Mouse (Mus musculus) MEL (cell line): ENCODE measurements at regions not wholly inside any gene's neighbourhood (a gene's known extent, or its start where the extent isn't known, plus 50 kb on each side); places are given as distances from the start of the nearest gene placed in this dataset.

Experiments used
- DNase-seq: peaks from one replicate; pipeline ENCODE4 v3.0.0; 2011; ENCODE audit warnings: low read depth, low spot score
- H3K27ac ChIP-seq: 2 replicates; pipeline ENCODE4 v1.5.1; 2012; ENCODE audit warnings: low read depth, mild to moderate bottlenecking, control low read depth, low read length, moderate library complexity; ENCODE audit not compliant: control insufficient read depth
- H3K27me3 ChIP-seq, 2 experiments: fragments of 150-350 bp in 1 of 2; sonication (generic) in 1 of 2; 2 replicates each; pipeline ENCODE4 v1.6.1; 2012; ENCODE audit warnings: low read length in 2 of 2, mild to moderate bottlenecking in 2 of 2, improper control_type of control experiment in 1 of 2, moderate library complexity in 1 of 2; ENCODE audit not compliant: insufficient read depth in 2 of 2, control insufficient read depth in 1 of 2
- H3K36me3 ChIP-seq, 2 experiments: 2 replicates each; pipeline ENCODE4 v1.6.1; 2012 to 2014; ENCODE audit warnings: low read length in 2 of 2, improper control_type of control experiment in 1 of 2, inconsistent platforms in 1 of 2, mild to moderate bottlenecking in 1 of 2; ENCODE audit not compliant: insufficient read depth in 2 of 2, control insufficient read depth in 1 of 2
- H3K4me1 ChIP-seq, 2 experiments: fragments of 150-350 bp in 1 of 2; sonication (generic) in 1 of 2; 2 replicates each; pipeline ENCODE4 v1.6.1; 2012; ENCODE audit warnings: low read length in 2 of 2, improper control_type of control experiment in 1 of 2, mild to moderate bottlenecking in 1 of 2; ENCODE audit not compliant: insufficient read depth in 2 of 2, control insufficient read depth in 1 of 2
- H3K4me3 ChIP-seq, 2 experiments: fragments of 150-350 bp in 1 of 2; sonication (generic) in 1 of 2; 2 replicates each; pipeline ENCODE4 v1.5.1; 2012; ENCODE audit warnings: low read depth in 2 of 2, low read length in 2 of 2, mild to moderate bottlenecking in 2 of 2, moderate library complexity in 2 of 2, control low read depth in 1 of 2, improper control_type of control experiment in 1 of 2; ENCODE audit not compliant: control insufficient read depth in 1 of 2, insufficient read depth in 1 of 2
- H3K79me2 ChIP-seq: 2 replicates; pipeline ENCODE4 v1.6.1; 2012; ENCODE audit warnings: mild to moderate bottlenecking, low read length, moderate library complexity; ENCODE audit not compliant: control insufficient read depth, poor library complexity, insufficient read depth
- H3K9ac ChIP-seq: 2 replicates; pipeline ENCODE4 v1.6.1; 2012; ENCODE audit warnings: low read depth, mild to moderate bottlenecking, control low read depth, low read length, moderate library complexity; ENCODE audit not compliant: control insufficient read depth, poor library complexity, severe bottlenecking
- H3K9me3 ChIP-seq: fragments of 150-350 bp; sonication (generic); replicated peaks from 2 replicates; pipeline ENCODE4 v1.6.1; 2012; ENCODE audit warnings: mild to moderate bottlenecking, low read length, improper control_type of control experiment, moderate library complexity; ENCODE audit not compliant: insufficient read depth
- BHLHE40 ChIP-seq: IDR thresholded peaks from 2 replicates; pipeline ENCODE4 v1.6.1; 2012; ENCODE audit warnings: low read depth, mild to moderate bottlenecking, inconsistent platforms, low read length, improper control_type of control experiment, borderline replicate concordance
- CHD1 ChIP-seq: IDR thresholded peaks from 2 replicates; pipeline ENCODE4 v1.6.1; 2012; ENCODE audit warnings: low read depth, mild to moderate bottlenecking, inconsistent platforms, low read length, improper control_type of control experiment
- E2F4 ChIP-seq: IDR thresholded peaks from 2 replicates; pipeline ENCODE4 v1.6.1; 2011; ENCODE audit warnings: low read depth, low read length, improper control_type of control experiment, borderline replicate concordance
- ELF1 ChIP-seq: IDR thresholded peaks from 2 replicates; pipeline ENCODE4 v1.6.1; 2014; ENCODE audit warnings: low read depth, mild to moderate bottlenecking, inconsistent platforms, low read length, improper control_type of control experiment, moderate library complexity
- EP300 ChIP-seq, 2 experiments: IDR thresholded peaks; 2 replicates each; pipeline ENCODE4 v1.6.1; 2011; ENCODE audit warnings: improper control_type of control experiment in 2 of 2, low read length in 2 of 2, low read depth in 1 of 2, mild to moderate bottlenecking in 1 of 2
- GATA1 ChIP-seq: IDR thresholded peaks from 2 replicates; pipeline ENCODE4 v1.6.1; 2011; ENCODE audit warnings: low read depth, low read length, improper control_type of control experiment
- MAX ChIP-seq: IDR thresholded peaks from 2 replicates; pipeline ENCODE4 v1.6.1; 2011; ENCODE audit warnings: low read length, improper control_type of control experiment
- MEF2A ChIP-seq: IDR thresholded peaks from 2 replicates; pipeline ENCODE4 v1.6.1; 2014; ENCODE audit warnings: low read depth, mild to moderate bottlenecking, inconsistent platforms, low read length, improper control_type of control experiment; ENCODE audit not compliant: poor library complexity, insufficient replicate concordance, severe bottlenecking; ENCODE audit errors: extremely low read depth
- MYB ChIP-seq: IDR thresholded peaks from 2 replicates; pipeline ENCODE4 v1.6.1; 2011; ENCODE audit warnings: mild to moderate bottlenecking, low read depth, low read length, improper control_type of control experiment
- NELFE ChIP-seq: IDR thresholded peaks from 2 replicates; pipeline ENCODE4 v1.6.1; 2011; ENCODE audit warnings: low read depth, low read length, improper control_type of control experiment
- RAD21 ChIP-seq: IDR thresholded peaks from 2 replicates; pipeline ENCODE4 v1.6.1; 2011; ENCODE audit warnings: mild to moderate bottlenecking, low read depth, low read length, improper control_type of control experiment
- SMC3 ChIP-seq: IDR thresholded peaks from 2 replicates; pipeline ENCODE4 v1.6.1; 2011; ENCODE audit warnings: low read depth, low read length, improper control_type of control experiment
- TBP ChIP-seq: IDR thresholded peaks from 2 replicates; pipeline ENCODE4 v1.8.0; 2011; ENCODE audit warnings: low read depth, low read length, improper control_type of control experiment
- UBTF ChIP-seq: IDR thresholded peaks from 2 replicates; pipeline ENCODE4 v1.6.1; 2012; ENCODE audit warnings: low read depth, mild to moderate bottlenecking, inconsistent platforms, low read length, improper control_type of control experiment, moderate library complexity, borderline replicate concordance; ENCODE audit not compliant: insufficient read depth
- ZKSCAN1 ChIP-seq: IDR thresholded peaks from 2 replicates; pipeline ENCODE4 v1.6.1; 2012; ENCODE audit warnings: low read depth, mild to moderate bottlenecking, inconsistent platforms, low read length, improper control_type of control experiment, moderate library complexity
- ZMIZ1 ChIP-seq: IDR thresholded peaks from 2 replicates; pipeline ENCODE4 v1.6.1; 2012; ENCODE audit warnings: low read depth, mild to moderate bottlenecking, inconsistent platforms, low read length, improper control_type of control experiment, moderate library complexity
- ZNF384 ChIP-seq: IDR thresholded peaks from 2 replicates; pipeline ENCODE4 v1.6.1; 2012; ENCODE audit warnings: low read depth, mild to moderate bottlenecking, inconsistent platforms, low read length, improper control_type of control experiment

DNA sequence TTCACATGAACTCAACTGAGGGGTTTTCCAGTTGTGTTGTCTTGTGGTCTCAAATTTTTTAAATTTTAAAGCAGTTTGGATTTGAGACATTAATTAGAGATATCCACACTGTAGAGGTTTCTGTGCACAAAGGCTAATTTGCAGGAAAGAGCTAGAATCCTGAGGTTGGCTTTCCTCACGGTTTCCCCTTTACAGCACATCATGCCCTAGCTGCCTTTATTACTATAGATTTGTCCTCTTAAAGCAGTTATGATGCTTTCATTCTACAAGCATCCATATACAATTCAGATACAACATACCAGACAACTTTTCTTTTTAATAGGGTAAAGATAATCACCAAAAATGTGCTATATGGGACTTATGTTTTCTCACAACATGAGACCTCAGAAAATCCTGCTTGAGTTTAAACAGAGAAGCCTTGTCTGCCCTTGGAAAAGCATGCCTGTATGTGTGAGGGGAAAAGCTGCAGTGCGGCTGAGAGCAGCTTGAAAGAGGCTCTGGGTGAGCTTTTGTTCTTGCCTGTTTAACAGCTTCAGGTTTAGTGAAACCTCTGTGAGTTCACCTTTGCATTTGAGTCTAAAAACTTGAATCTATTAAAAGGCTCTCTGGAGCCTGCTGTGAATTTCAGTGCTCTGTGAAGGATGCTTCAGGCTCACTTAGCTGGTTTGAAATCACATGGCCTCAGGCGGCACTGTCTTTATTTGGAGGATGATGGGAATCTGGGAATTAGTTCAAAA is 425.0 kb upstream of the Gm5150 start:
- DNase-seq, result no peak

More for the DNA sequence above, 425.0 kb upstream of the Gm5150 start:
- Histone ChIP-seq H3K4me3 (no peak overlapping the region), H3K79me2 (no peaks in the 10 kb centered on the region), H3K4me1 (no peaks in the 10 kb centered on the region), H3K9me3 (no peaks in the 10 kb centered on the region), H3K9ac (no peak overlapping the region)
- no peak for TF ChIP-seq RAD21
- TF ChIP-seq TBP, result no peak
- no peak for TF ChIP-seq UBTF
- no peak for TF ChIP-seq EP300 (IDR thresholded peaks at IDR 0.05; ENCODE audit: low read depth in 1 of 2, low read length in 2 of 2)
- TF ChIP-seq BHLHE40, result no peak
- TF ChIP-seq ZMIZ1, result no peak
- TF ChIP-seq ZNF384, result no peak
- TF ChIP-seq SMC3, result no peak
- no peak for TF ChIP-seq CHD1
- TF ChIP-seq E2F4, result no peak
- TF ChIP-seq ELF1, result no peak
- TF ChIP-seq NELFE, result no peak
- TF ChIP-seq MAX, result no peak
- TF ChIP-seq MYB, result no peak
- no peak for TF ChIP-seq GATA1
- no peak for TF ChIP-seq MEF2A
- TF ChIP-seq ZKSCAN1, result no peak
- TF ChIP-seq, all 39 proteins: peak for 0
- Histone ChIP-seq H3K27me3 (no peaks in the 10 kb centered on the region), H3K36me3 (no peaks in the 10 kb centered on the region), H3K27ac (no peak overlapping the region)
